Mouse (Mus musculus): ENCODE results near the gene Coa7.
"Not testable (repeated sequence)": the region's sequence is repeated elsewhere in the genome, so short reads cannot be mapped to it uniquely, and the experiment has no call there.

Gene Coa7

DNA sequence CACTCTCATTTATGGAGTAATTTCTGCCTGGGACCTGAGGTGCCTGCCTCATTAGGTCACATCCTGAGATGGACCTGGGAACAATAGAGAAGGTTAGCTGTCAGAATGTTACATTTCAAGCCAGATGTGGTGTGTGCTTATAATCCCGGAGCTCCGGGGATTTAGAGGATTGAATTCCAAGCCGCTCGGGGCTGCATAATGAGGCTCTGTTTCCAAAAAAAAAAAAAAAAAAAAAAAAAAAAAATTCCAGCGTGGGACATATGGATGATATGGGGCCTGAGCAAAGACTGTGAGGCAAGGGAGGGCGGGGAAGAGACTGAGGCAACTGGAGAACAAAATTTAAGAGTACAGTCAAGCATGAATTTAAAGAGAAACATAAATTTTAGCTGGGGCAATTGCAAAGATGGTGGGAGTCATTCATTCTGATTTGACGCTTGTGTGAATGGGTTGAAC, 16.7 kb downstream of the Coa7 start:
- DNase-seq (ENCODE audit: low spot score in 2 of 2), result no peak

DNA sequence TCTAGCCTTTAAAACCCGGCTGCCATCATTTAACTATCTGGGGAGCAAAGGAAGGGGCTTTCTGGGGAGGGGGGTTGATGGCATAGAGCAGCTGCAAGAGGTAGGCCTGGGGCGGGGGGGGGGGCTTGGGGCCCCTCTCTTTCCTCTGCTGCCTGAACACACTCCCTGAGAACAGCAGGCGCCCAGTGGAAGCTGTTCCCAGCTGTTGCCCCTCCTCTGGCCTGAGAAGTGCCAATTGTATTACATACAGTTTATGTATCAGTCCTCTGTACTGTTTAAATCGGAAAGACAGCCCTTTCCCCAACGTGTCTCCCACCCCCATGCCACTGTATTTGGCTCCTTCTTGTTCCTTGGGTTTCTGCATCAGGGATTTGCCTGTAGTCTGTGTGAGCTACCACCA, 17.9 kb downstream of the Coa7 start:
- DNase-seq (ENCODE audit: low spot score in 2 of 2), result no peak

DNA sequence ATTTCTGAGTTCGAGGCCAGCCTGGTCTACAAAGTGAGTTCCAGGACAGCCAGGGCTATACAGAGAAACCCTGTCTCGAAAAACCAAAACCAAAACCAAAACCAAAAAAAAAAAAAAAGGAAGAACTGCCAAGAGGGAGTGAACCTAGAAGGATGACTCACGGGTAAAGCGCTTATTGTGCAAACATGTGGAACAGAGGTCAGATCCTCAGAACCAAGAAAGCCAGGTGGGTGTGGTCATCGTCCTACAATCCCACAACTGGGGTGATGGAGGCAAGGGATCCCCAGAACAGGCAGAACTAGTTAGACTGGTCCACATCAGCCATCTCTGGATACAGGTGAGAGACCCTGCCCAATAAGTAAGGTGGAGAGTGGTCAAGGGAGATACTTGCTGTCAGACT, 19.2 kb downstream of the Coa7 start:
- DNase-seq (ENCODE audit: low spot score in 2 of 2), result no peak

DNA sequence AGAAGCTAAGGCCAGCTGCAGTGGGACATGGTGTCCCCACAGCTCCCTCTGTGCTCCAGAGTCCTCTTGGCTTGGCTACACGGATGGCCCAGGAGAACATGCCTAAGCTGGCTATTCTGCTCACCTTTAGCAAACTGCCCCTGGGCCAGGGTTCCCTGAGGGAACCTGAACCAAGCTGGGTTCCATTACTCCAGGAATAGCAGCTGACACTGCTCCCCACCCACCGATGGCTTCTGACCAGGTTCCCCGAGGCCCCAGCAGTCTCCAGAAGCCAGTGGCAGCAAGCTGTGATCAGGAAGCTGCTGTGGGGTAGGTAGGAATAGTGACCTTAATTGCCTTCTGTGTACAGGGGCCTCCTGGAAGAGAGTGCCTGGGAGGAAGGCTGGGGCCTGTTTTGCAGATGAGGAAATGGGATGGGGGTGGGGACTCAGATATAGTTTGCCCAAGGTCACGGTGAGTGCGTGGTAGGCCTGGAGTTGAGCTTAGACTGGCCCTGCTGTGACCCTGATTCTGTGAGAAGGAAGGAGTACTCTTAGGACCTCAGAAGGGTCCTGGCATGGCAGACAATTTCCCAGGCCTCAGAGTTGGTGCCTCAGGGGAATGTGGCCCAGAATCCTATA, 20.4 kb downstream of the Coa7 start:
- DNase-seq (ENCODE audit: low spot score in 2 of 2), result no peak

DNA sequence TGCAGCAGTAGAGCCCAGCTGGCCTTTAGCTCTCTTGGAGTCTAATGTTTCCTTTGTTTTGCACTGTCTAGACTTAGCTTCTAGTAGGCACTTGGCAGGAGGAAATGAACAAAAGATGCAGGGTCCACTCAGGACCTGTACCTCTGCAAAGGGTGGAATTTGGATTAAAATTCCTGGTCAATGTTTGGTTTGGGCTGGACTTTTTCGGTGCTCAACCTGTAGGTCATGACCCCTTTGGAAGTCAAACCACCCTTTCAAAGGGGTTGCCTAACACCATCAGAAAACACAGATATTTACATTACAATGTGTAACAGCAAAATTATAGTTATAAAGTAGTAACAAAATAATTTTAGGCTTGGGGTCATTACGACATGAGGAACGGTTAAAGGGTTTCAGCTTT, 21.1 kb downstream of the Coa7 start:
- no peak for DNase-seq (ENCODE audit: low spot score in 2 of 2)

DNA sequence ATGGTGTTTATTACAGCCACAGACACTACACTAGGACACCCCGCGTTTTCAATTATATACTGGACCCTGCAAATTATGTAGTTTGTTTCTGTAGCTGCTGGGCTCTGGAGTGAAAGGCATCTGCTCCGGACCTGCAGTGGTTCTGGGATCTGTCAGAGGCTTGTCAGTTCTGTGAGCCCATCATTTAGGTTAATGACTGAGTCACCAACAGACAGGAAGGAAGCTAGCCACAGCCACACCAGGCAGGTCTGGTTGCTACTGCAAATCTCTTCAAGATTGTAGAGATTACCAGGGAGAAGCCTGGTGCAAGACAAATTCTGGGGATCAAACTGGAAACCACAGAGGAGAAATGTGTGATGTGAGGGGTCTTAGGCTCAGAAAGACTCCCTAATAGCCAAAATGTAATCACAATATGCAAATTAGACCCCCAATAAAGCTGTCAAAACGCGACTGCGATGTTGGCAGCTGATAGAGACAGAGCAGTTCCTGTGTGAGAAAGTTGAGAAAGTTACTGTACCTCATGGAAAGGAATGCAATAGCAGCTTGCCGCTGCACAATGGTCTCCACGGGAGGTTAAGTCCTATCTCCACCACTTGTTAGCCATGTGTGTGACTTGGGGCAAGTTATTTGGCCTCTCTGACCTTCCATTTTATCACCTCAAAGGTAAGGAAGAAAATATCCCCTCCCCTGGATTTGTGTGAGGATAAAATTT, 22.1 kb downstream of the Coa7 start:
- DNase-seq (ENCODE audit: low spot score in 2 of 2), result no peak

DNA sequence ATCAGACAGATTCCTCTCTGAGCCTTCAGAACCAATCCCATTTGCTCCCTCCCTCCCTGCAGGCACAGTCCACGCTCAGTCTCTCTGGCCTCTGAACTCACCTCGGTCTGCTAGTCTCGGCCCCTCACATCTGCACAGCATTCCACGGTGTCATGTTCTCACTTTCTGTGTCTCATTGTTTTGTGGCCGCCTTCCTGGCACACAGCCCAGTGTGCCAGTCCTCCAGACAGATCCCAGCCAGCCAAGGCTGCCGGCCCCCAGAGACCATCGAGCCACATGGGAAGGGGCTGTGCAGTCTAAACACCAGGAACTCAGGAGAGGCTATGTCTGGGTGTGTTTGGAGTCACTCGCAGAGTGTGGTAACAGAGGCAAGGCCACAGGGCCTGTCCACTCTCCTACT, 22.9 kb downstream of the Coa7 start:
- no peak for DNase-seq (ENCODE audit: low spot score in 2 of 2)

DNA sequence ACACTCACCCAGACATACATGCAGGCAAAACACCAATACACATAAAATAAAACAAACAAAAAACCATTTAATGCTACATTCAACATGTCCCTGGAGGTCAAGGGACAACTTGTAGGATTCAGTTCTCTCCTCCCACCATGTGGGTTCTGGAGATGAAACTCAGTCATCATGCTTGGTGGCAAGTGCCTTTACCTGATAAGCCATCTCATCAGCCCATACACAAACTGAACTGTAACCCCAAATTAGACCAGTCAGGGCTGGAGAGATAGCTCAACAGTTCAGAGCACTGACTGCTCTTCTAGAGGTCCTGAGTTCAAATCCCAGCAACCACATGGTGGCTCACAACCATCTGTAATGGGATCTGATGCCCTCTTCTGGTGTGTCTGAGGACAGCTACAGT, 25.7 kb downstream of the Coa7 start:
- DNase-seq (ENCODE audit: low spot score in 2 of 2), result not testable (repeated sequence)

DNA sequence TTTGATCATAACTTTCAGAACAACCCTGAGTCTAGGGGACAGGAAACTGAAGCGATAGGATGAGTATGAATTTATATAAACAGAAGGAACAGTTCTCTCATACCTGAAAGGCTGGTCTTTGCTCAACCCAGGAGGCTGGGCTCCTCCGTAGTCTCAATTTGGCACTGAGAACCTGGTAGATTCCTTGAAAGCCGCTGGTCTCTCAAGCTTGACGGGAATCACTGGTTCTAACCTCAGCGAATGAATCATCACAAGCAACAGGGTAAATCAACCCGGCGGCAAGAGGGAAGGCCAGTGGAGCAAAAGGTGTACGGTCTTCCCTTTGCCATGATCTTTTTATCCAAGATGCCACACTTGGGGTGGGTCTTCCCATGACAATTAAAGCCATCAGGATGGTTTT, 29.5 kb downstream of the Coa7 start:
- DNase-seq (ENCODE audit: low spot score in 2 of 2), result no peak

DNA sequence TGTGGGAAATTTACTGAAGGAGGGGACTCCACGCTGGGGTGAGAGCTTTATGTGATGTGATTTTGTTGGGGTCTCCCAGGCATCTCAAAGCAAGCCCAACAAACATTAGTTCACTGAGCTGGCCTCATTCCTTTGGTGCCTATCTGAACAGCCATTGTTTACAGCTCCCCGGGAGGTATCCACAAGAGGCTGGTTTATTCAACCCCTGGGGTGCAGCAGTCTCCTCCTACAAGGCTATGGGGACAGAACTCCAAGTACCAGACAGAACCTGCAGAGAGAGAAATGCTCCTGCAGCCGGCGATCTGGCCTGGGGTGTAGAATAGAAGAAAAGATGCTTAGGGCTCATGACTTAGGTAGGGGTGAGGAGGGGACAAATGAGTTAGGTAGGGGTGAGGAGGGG, 30.6 kb downstream of the Coa7 start:
- DNase-seq (ENCODE audit: low spot score in 2 of 2), result no peak

DNA sequence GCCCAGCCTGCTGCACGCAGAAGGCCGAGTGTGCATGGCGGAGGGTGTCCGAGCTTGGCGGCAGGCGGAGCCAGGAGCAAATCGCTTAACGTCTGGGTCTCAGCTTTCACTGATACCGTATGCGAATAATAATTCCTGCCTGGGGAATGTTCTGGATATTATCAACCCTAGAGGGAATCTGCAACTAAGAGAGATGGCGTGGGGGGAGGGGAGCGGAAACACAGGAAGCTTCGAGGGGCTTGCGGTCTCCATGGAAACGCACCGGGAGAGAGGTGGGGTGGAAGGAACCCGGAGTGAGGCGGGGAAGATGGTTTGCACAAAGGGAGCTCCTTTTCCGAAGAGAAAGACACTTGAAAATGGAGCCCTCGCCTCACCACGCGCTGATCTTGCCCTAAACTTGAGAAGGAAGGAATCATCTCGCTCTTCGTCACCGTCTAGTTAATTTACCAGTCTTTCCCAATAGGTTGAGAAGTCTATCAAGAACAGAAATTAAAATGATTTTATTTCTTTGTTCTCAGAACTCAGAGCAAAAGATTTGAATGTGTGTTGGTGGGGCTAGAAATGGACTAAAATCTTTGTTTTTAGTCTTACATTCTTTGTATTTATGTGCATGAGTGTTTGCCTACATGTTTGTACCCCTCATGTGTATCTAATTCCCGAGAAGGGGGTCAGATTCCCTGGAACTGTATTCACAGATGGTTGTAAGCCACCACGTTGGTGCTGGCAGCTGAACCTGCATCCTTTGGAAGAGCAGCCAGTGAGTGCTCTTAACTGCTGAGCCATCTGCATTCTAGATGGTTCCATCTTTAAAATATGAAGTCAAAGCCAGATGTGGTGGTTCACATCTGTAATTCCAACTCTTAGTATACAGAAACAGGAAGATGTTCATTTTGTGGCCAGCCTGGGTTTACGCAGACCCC, 32.5 kb downstream of the Coa7 start:
- peak; percentile 81 to 87 for DNase-seq (ENCODE audit: low spot score in 2 of 2)

DNA sequence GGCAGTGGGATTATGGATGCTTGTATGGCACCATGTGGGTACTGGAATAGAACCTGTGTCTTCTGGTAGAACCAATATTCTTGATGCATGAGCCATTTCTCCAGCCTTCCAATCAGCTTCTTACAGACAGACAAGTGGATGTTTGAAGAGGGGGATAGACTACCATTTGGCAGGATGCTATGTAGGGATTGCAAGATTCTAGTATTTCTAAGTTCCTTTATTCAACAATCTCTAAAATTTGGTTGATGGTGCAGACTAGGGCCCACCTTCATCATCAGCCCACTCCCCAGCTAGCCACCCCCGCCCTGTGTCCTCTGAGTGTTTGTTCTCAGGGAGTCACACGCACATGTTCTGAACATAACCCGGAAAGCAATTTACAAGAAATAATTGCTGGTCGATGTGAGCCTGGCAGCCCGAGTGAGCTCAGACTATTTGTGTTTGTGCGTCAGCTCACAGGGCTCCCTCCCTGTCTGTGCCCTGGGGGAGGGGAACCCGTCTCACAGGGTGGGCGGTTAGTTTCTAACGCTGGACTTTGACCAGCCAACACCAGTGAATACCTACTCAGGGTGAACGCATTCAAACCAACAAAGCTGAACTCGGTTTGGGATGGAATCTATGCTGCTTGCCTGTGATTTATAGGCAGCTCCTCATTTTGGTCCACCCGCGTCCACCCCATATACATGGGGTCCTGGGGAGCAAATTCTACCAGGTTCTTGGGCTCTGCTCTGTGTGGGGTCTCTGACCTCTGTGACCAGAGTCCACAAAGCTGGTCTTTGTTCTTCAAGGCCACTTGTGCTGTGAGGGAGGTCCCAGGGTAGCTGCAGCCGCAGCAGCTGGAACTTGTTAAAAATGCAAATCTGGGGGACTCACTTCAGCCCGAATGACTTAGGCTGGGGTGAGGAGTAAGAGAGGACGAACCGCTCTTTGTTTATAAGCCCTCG, 34.7 kb downstream of the Coa7 start:
- no peak for DNase-seq (ENCODE audit: low spot score in 2 of 2)

DNA sequence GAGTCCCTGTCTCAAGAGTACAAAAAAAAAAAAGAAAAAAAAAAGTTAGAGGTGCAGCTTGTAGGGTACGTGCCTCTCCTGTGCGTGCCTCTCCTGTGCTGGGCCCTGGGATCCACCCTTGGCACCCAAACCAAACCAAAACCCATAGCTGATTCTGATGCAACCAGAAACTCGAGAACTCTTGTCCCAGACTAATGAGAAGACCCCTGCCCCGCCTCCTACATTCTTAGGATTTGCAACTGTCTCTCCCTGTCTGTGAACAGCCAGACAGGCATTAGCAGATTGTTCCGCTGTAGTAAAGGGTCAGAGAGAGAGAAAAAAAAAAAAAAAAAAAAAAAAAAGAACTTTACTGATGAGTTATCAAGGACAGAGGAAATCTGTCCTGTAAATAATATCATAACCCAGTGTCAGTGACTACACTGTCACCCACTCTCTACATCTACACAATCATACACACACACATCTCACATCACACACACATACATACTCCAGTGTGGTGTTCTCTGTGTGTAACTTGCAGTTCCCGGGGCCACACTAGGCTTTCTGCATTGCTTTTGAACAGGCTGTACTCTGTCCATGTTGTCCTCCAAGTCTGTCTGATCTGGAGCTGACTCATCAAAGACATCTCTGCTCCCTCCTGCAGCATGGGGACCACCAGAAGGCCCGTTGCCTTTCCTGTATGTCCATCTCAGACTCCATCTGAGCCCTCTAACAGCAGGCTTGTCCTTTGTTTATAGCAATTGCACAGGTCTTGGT, 35.6 kb downstream of the Coa7 start:
- no peak for DNase-seq (ENCODE audit: low spot score in 2 of 2)

DNA sequence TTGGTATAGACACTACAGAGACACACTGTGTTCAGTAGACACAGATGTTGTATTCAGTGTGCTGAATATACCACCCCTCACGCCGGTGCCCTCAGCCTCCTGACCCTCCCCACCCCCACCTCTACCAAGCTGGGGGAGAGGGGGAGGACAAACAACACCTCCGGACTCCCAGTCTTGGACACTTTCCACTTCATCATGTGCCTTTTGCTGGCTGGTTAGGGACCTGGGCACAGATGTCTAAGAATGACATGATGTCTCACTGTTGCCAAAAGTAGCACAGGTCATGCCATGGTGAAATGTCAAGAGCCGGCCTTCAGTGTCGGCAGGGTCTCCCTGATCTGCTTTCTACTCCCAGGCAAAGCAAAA, 36.2 kb downstream of the Coa7 start:
- DNase-seq (ENCODE audit: low spot score in 2 of 2), result no peak

DNA sequence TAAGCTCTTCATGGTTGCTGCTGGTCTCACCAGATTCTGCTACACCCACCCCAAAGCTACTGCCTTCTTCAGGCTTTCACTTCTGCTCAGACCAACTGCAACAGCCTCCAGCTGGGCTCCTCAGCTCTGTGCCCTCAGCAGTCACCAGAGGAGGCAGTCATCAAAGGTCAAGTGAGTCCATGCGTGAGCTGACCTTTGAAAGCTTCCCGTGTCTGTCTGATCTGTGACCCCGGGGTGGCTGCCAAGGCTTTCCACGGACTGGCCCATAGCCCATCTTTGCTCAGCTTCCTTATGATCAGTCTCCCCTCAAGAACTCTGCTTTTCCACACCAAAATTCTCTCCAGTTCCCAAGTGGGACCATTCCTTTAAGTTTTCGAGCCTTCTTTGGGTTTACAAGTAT, 41.3 kb downstream of the Coa7 start:
- DNase-seq (ENCODE audit: low spot score in 2 of 2), result no peak

DNA sequence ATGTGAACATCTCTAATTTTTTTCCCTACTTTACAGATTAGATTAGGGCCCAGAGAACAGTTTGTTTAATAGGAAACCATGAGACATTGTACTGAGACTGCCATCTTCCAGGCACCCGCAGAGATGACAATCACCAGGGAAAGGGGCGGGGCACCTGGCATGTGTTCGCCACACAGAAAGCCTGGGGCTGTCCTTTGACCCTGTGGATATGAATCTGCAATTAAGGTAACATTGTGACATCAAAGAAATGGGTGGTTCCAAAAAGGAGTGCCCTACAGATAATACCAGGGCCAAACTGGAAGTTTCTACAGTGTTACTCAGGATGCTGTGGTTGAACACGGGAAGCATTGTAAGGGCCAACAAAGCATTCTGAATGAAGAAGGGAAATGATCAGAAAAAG, 42.5 kb downstream of the Coa7 start:
- no peak for DNase-seq (ENCODE audit: low spot score in 2 of 2)

DNA sequence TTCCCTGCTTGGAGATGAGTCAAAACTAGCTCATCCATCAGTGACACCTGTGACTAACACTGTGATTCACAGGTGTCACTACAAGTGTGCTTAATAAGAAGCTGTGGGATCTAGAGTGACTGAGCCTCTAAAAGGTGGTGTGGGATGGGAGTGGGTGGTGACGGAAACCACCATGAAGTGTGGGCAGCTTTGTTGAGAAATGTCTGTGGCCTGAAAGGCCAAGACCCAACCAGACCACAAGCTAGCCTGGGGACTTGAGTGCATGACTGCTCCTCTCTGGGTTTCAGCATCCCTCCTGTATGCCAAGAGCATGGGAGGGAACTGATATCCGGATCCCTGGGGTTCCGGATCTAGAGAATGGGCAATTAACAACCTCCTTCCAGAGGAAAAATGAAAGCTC, 43.5 kb downstream of the Coa7 start:
- DNase-seq (ENCODE audit: low spot score in 2 of 2), result no peak

DNA sequence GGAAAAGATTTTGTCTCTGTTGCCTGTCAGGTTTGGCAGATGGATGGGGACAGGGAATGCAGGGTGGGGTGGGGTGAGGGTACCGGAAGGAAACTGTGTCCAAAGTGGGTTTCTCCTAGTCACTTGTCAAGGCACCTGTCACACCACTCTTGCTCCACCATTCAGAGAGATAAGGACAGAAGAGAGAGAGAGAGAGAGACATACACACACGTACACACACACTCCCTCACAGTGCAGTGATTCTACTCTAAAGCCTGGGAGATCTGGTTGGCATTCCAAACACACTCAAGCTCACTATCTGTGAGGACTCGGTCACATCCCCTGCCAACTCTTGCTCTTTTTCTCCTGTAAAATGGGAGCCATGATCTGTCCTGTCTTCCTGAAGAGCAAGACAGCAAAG, 44.2 kb downstream of the Coa7 start:
- DNase-seq (ENCODE audit: low spot score in 2 of 2), result no peak

DNA sequence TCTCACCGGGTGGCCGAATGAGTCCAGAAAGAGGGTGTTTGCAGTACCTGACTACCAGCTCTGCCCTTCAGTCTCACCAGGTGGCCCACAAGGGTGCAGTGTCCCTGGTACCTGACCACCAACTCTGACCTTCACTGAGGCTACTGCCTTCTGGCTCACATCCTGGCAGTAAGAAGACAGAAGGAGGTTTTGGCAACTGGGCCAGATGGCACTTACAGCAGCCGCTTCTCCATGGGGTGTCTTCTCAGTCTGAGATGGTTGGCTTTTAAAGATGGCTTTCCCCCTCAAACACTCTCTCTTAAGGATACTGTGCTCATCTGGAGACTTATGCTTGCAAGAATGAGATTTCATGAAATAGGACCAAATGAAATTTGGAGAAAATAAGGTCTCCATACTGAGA, 51.5 kb downstream of the Coa7 start:
- DNase-seq (ENCODE audit: low spot score in 2 of 2), result no peak

DNA sequence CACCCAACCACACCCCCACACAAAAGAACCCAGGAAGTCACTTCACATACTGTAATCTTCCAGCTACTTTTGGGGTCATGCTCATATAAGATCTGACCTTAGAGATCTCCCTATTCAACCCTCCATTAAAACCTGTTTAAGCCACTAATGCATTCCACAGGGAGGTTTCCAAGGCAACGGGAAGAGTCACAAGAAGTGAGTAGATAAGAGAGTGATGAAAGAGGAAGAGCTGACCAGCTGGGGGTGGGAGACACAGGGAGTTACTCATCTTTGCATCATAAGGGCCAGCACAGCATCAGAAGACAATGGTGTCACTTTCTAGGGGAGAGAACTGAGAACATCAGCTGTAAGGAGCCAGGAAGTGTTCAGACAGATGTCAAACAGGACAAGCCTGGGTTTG, 52.2 kb downstream of the Coa7 start:
- no peak for DNase-seq (ENCODE audit: low spot score in 2 of 2)

DNA sequence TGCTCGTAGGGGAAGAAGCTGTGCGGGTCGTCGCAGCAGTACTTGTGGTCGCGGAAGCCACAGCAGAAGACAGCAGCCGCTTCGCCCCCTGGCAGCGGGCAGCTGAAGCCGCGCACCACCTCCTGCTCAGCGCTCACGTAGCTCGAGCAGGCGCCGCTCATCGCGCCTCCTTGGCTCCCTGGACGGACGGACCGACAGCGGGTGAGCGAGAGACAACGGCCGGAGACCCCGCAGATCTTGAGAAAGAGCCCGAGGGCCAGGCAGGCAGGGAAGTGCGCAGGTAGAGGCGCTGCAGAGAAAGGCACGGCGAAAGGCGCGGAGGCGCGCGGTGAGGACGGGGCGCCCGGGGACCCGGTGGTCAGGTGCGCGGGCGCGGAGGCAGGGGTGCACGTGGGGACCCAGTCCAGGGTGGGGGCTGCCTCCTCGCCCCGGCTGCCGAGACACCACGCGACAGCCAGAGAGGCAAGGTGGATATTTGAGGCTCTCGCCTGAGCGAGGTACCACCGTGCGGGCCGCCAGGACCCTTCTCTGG, 55.3 kb downstream of the Coa7 start, which contains the start of gene Shisal2a:
TSS of gene Shisal2a (minus strand) at position 167 of the 532 bp plus-strand sequence.
- no peak for DNase-seq (ENCODE audit: low spot score in 2 of 2)
